Mouse (Mus musculus) brain, embryonic 14.5 days (tissue): ENCODE measurements at regions not wholly inside any gene's neighbourhood (a gene's known extent, or its start where the extent isn't known, plus 50 kb on each side); places are given as distances from the start of the nearest gene placed in this dataset.

Experiments
- CTCF ChIP-seq: fragments of 200-500 bp; IDR thresholded peaks from 2 replicates; pipeline ENCODE4 v1.5.1; 2012; ENCODE audit warnings: inconsistent platforms, mild to moderate bottlenecking, moderate library complexity, borderline replicate concordance; ENCODE audit not compliant: insufficient read depth, insufficient read length; ENCODE audit errors: extremely low read depth
- POLR2A ChIP-seq: fragments of 200-500 bp; IDR thresholded peaks from 2 replicates; pipeline ENCODE4 v1.6.1; 2012; ENCODE audit warnings: mild to moderate bottlenecking, inconsistent platforms, borderline replicate concordance; ENCODE audit not compliant: poor library complexity, insufficient read depth, insufficient read length, severe bottlenecking; ENCODE audit errors: extremely low read depth

- no peak for TF ChIP-seq CTCF
- no peak for TF ChIP-seq POLR2A
Observed at GRCm38 (mm10) chr14:106491389-106491788, 385.4 kb downstream of the Trim52 start.
